Mouse (Mus musculus) A20 (cell line): Measurements from ENCODE around the gene Rps27rt.
"Not testable (repeated sequence)": the region's sequence is repeated elsewhere in the genome, so short reads cannot be mapped to it uniquely, and the experiment has no call there.

ENCODE experiments used
- DNase-seq: peaks from one replicate; pipeline ENCODE4 v3.0.0-alpha.2; 2011; ENCODE audit warnings: low read depth, low spot score

Rps27rt gene

GRCm38 (mm10) chr9:114985741-114986140 lies 3.2 kb upstream of the Rps27rt start:
- DNase-seq: no peak

GRCm38 (mm10) chr9:114979969-114980368 lies 2.6 kb downstream of the Rps27rt start:
- DNase-seq: no peak

GRCm38 (mm10) chr9:114978281-114979111 lies 4.0 kb downstream of the Rps27rt start, which contains the start of gene Osbpl10:
TSS of gene Osbpl10 (plus strand) at chr9:114978569.
- DNase-seq: no peak

GRCm38 (mm10) chr9:114977461-114978280 lies 4.9 kb downstream of the Rps27rt start:
- no peak for DNase-seq

GRCm38 (mm10) chr9:114966286-114966685 lies 16.3 kb downstream of the Rps27rt start:
- not testable (repeated sequence) for DNase-seq

- no peak for DNase-seq
Measured at GRCm38 (mm10) chr9:114964093-114964492, 18.4 kb downstream of the Rps27rt start.

- DNase-seq: no peak
Measured at GRCm38 (mm10) chr9:114960844-114961243, 21.7 kb downstream of the Rps27rt start.

GRCm38 (mm10) chr9:114960043-114960789 lies 22.3 kb downstream of the Rps27rt start:
- no peak for DNase-seq

- DNase-seq: peak; percentile 50
Measured at GRCm38 (mm10) chr9:114956945-114957344, 25.6 kb downstream of the Rps27rt start.

GRCm38 (mm10) chr9:114955340-114955739 lies 27.2 kb downstream of the Rps27rt start:
- DNase-seq: no peak

GRCm38 (mm10) chr9:114952866-114953265 lies 29.7 kb downstream of the Rps27rt start:
- no peak for DNase-seq

GRCm38 (mm10) chr9:114948395-114948794 lies 34.1 kb downstream of the Rps27rt start:
- no peak for DNase-seq

GRCm38 (mm10) chr9:114945576-114945975 lies 37.0 kb downstream of the Rps27rt start:
- peak; percentile 45 for DNase-seq

- DNase-seq: no peak
Measured at GRCm38 (mm10) chr9:114944642-114945041, 37.9 kb downstream of the Rps27rt start.

GRCm38 (mm10) chr9:114936687-114937086 lies 45.9 kb downstream of the Rps27rt start:
- no peak for DNase-seq

- no peak for DNase-seq
Measured at GRCm38 (mm10) chr9:114935321-114935720, 47.2 kb downstream of the Rps27rt start.

GRCm38 (mm10) chr9:114934231-114934630 lies 48.3 kb downstream of the Rps27rt start:
- no peak for DNase-seq

GRCm38 (mm10) chr9:114933723-114934171 lies 48.8 kb downstream of the Rps27rt start, which contains the start of gene Gpd1l:
TSS of gene Gpd1l (minus strand) at chr9:114933987.
- DNase-seq: peak; percentile 97

- peak; percentile 83 for DNase-seq
Measured at GRCm38 (mm10) chr9:114933037-114933722, 49.4 kb downstream of the Rps27rt start.

- DNase-seq: no peak
Measured at GRCm38 (mm10) chr9:114932607-114933006, 49.9 kb downstream of the Rps27rt start.
